Mouse (Mus musculus): ENCODE data around the gene Kif2a. TPM values are rescaled to one million over a fixed set of nuclear protein-coding genes. Genes with fewer than 3 reads are reported as not detected.

Gene Kif2a
- polyA plus RNA-seq, 1 experiment from 2014 or later: 29.7 TPM

- WGBS: 81% methylated on average over 4 of the region's 4 CpGs
- no peak for DNase-seq (ENCODE audit: low spot score)
- Histone ChIP-seq H3K27ac (ENCODE audit: low read depth, low read length) (no peak overlapping the region), H3K4me2 (replicated peaks; ENCODE audit: low read depth, low read length) (no peak overlapping the region), H3K4me3 (ENCODE audit: low read depth, low read length) (no peak overlapping the region), H3K9me3 (ENCODE audit: control insufficient read depth, low read length) (no peaks in the 10 kb centered on the region), H3K36me3 (ENCODE audit: control insufficient read depth, insufficient read depth, low read length) (no peaks in the 10 kb centered on the region), H3K4me1 (replicated peaks; ENCODE audit: control insufficient read depth, insufficient read depth, low read length) (no peaks in the 10 kb centered on the region), H3K9ac (ENCODE audit: low read depth, low read length) (no peak overlapping the region), H3K27me3 (ENCODE audit: control insufficient read depth, insufficient read depth, low read length) (no peaks in the 10 kb centered on the region)
- no peak for ATAC-seq (ENCODE audit: low FRiP score)
These were observed 32.6 kb upstream of the Kif2a start for GRCm38 (mm10) chr13:107054496-107054895.

DNA sequence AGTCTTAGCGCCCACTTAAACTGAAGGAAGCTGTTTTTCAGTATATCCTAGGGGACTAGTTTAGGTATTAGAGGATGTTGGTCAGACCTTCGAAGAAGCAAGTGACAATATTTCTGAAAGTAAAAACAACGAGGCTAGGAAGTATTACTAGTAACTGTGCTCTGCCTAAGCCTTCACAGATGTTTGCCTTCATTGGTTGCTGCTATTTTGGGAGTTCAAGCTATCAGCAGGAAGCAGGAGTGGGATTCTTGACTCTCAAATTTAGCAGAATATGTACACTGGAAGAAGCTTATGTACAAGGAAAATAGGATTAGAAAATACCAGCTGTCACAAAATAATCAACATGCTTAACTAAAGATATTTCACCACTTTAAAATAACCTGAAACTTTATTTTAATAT lies 29.4 kb upstream of the Kif2a start:
- H3K27me3 ChIP-seq (ENCODE audit: control insufficient read depth, insufficient read depth, low read length): no peaks in the 10 kb centered on the region
- ATAC-seq (ENCODE audit: low FRiP score): no peak
- no peak overlapping the region for H3K4me3 ChIP-seq (ENCODE audit: low read depth, low read length)
- H3K4me2 ChIP-seq (replicated peaks; ENCODE audit: low read depth, low read length): no peak overlapping the region
- no peak overlapping the region for H3K9ac ChIP-seq (ENCODE audit: low read depth, low read length)
- no peaks in the 10 kb centered on the region for H3K9me3 ChIP-seq (ENCODE audit: control insufficient read depth, low read length)
- DNase-seq (ENCODE audit: low spot score): no peak
- H3K4me1 ChIP-seq (replicated peaks; ENCODE audit: control insufficient read depth, insufficient read depth, low read length): no peaks in the 10 kb centered on the region
- WGBS: 87% methylated on average over 3 of the region's 3 CpGs
- no peaks in the 10 kb centered on the region for H3K36me3 ChIP-seq (ENCODE audit: control insufficient read depth, insufficient read depth, low read length)
- H3K27ac ChIP-seq (ENCODE audit: low read depth, low read length): no peak overlapping the region

GRCm38 (mm10) chr13:107044229-107044628 lies 22.3 kb upstream of the Kif2a start:
- no peak overlapping the region for H3K4me3 ChIP-seq (ENCODE audit: low read depth, low read length)
- no peak overlapping the region for H3K9ac ChIP-seq (ENCODE audit: low read depth, low read length)
- H3K4me2 ChIP-seq (replicated peaks; ENCODE audit: low read depth, low read length): no peak overlapping the region
- no peaks in the 10 kb centered on the region for H3K27me3 ChIP-seq (ENCODE audit: control insufficient read depth, insufficient read depth, low read length)
- no peak overlapping the region for H3K27ac ChIP-seq (ENCODE audit: low read depth, low read length)
- no peaks in the 10 kb centered on the region for H3K36me3 ChIP-seq (ENCODE audit: control insufficient read depth, insufficient read depth, low read length)
- no peak for DNase-seq (ENCODE audit: low spot score)
- no peaks in the 10 kb centered on the region for H3K9me3 ChIP-seq (ENCODE audit: control insufficient read depth, low read length)
- H3K4me1 ChIP-seq (replicated peaks; ENCODE audit: control insufficient read depth, insufficient read depth, low read length): no peaks in the 10 kb centered on the region
- no peak for ATAC-seq (ENCODE audit: low FRiP score)
- 52% methylated on average over 5 of the region's 5 CpGs for WGBS

DNA sequence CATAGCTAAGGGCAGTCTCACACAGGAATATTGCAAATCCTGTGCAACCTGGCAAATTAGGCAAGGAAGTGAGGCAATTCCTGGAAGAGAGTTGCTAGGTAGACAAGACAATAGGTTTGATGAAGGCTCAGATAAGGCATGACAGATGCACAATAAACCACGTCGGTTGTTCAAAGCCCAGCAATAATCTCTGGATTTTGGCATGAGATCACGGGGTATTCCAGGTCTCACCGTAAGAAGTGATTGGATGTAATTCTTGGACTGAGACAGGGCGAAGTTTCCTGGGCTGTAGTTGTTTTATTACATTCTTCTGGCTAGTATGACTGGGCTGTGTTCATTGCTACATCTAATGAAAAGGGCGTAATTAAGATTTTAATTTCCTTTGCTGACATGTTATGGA lies 20.6 kb upstream of the Kif2a start:
- Histone ChIP-seq H3K9ac (ENCODE audit: low read depth, low read length) (no peak overlapping the region), H3K27ac (ENCODE audit: low read depth, low read length) (no peak overlapping the region), H3K4me3 (ENCODE audit: low read depth, low read length) (no peak overlapping the region), H3K4me2 (replicated peaks; ENCODE audit: low read depth, low read length) (no peak overlapping the region), H3K9me3 (ENCODE audit: control insufficient read depth, low read length) (no peaks in the 10 kb centered on the region), H3K27me3 (ENCODE audit: control insufficient read depth, insufficient read depth, low read length) (no peaks in the 10 kb centered on the region), H3K4me1 (replicated peaks; ENCODE audit: control insufficient read depth, insufficient read depth, low read length) (no peaks in the 10 kb centered on the region), H3K36me3 (ENCODE audit: control insufficient read depth, insufficient read depth, low read length) (no peaks in the 10 kb centered on the region)
- 85% methylated on average over 6 of the region's 6 CpGs for WGBS
- no peak for ATAC-seq (ENCODE audit: low FRiP score)
- no peak for DNase-seq (ENCODE audit: low spot score)

- Histone ChIP-seq H3K4me1 (replicated peaks; ENCODE audit: control insufficient read depth, insufficient read depth, low read length) (no peaks in the 10 kb centered on the region), H3K27ac (ENCODE audit: low read depth, low read length) (no peak overlapping the region), H3K36me3 (ENCODE audit: control insufficient read depth, insufficient read depth, low read length) (no peaks in the 10 kb centered on the region), H3K4me3 (ENCODE audit: low read depth, low read length) (no peak overlapping the region), H3K9me3 (ENCODE audit: control insufficient read depth, low read length) (no peaks in the 10 kb centered on the region), H3K4me2 (replicated peaks; ENCODE audit: low read depth, low read length) (no peak overlapping the region), H3K27me3 (ENCODE audit: control insufficient read depth, insufficient read depth, low read length) (no peaks in the 10 kb centered on the region), H3K9ac (ENCODE audit: low read depth, low read length) (no peak overlapping the region)
- ATAC-seq (ENCODE audit: low FRiP score) (no peak), DNase-seq (ENCODE audit: low spot score) (no peak)
- WGBS: 91% methylated on average over 4 of the region's 4 CpGs
These were observed 17.6 kb upstream of the Kif2a start for GRCm38 (mm10) chr13:107039493-107039892.

DNA sequence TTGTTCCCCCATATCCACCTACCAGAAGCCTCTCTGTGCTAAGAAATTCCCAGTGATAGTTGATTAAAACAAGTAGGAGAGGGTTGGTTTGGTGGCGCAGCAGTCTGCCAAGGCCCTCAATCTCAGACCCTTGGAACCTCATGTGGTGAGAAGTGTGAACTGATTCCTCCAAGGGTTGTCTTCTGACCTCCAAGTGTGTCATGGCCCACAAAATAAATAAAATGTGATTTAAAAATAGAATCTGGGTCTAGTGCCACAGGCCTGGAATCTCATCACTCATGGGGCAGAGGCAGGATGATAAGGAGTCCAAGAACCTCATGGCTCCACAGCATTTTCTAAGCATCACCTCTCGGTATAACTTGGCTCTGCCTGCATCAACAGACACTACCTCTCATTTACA lies 16.4 kb upstream of the Kif2a start:
- Histone ChIP-seq H3K27me3 (ENCODE audit: control insufficient read depth, insufficient read depth, low read length) (no peaks in the 10 kb centered on the region), H3K9me3 (ENCODE audit: control insufficient read depth, low read length) (no peaks in the 10 kb centered on the region), H3K36me3 (ENCODE audit: control insufficient read depth, insufficient read depth, low read length) (no peaks in the 10 kb centered on the region), H3K4me2 (replicated peaks; ENCODE audit: low read depth, low read length) (no peak overlapping the region), H3K4me3 (ENCODE audit: low read depth, low read length) (no peak overlapping the region), H3K4me1 (replicated peaks; ENCODE audit: control insufficient read depth, insufficient read depth, low read length) (no peaks in the 10 kb centered on the region), H3K27ac (ENCODE audit: low read depth, low read length) (no peak overlapping the region), H3K9ac (ENCODE audit: low read depth, low read length) (no peak overlapping the region)
- ATAC-seq (ENCODE audit: low FRiP score): no peak
- DNase-seq (ENCODE audit: low spot score): no peak
- WGBS: 92% methylated on average over 2 of the region's 2 CpGs

GRCm38 (mm10) chr13:107035511-107036113 lies 13.7 kb upstream of the Kif2a start:
- no peak for DNase-seq (ENCODE audit: low spot score)
- ATAC-seq (ENCODE audit: low FRiP score): no peak
- no peak overlapping the region for H3K4me3 ChIP-seq (ENCODE audit: low read depth, low read length)
- 89% methylated on average over 3 of the region's 3 CpGs for WGBS
- H3K27me3 ChIP-seq (ENCODE audit: control insufficient read depth, insufficient read depth, low read length): no peaks in the 10 kb centered on the region
- no peaks in the 10 kb centered on the region for H3K4me1 ChIP-seq (replicated peaks; ENCODE audit: control insufficient read depth, insufficient read depth, low read length)
- no peak overlapping the region for H3K4me2 ChIP-seq (replicated peaks; ENCODE audit: low read depth, low read length)
- H3K9me3 ChIP-seq (ENCODE audit: control insufficient read depth, low read length): no peaks in the 10 kb centered on the region
- H3K36me3 ChIP-seq (ENCODE audit: control insufficient read depth, insufficient read depth, low read length): no peaks in the 10 kb centered on the region
- no peak overlapping the region for H3K9ac ChIP-seq (ENCODE audit: low read depth, low read length)
- H3K27ac ChIP-seq (ENCODE audit: low read depth, low read length): no peak overlapping the region

DNA sequence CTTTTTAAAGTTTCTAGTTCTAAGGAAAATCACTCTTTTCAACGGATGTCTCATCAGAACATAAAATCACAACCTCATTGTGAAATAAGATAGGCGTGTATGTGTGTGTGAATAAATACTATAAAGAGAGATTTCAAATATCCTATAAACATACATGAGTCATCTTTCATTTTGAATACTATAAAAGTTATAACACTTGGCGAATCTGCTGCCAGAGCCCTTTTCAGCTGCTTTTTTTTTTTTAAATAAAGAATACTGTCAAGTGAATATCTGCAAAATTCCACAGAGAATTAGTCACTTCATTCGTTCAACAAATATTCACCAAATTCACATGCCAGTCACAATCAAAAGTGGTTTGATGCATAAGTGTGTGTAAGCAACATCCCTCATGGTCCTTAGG lies 13.2 kb upstream of the Kif2a start:
- no peak overlapping the region for H3K9ac ChIP-seq (ENCODE audit: low read depth, low read length)
- no peak overlapping the region for H3K27ac ChIP-seq (ENCODE audit: low read depth, low read length)
- H3K4me3 ChIP-seq (ENCODE audit: low read depth, low read length): no peak overlapping the region
- no peak overlapping the region for H3K4me2 ChIP-seq (replicated peaks; ENCODE audit: low read depth, low read length)
- no peaks in the 10 kb centered on the region for H3K36me3 ChIP-seq (ENCODE audit: control insufficient read depth, insufficient read depth, low read length)
- 89% methylated on average over 4 of the region's 4 CpGs for WGBS
- DNase-seq (ENCODE audit: low spot score) (no peak), ATAC-seq (ENCODE audit: low FRiP score) (no peak)
- no peaks in the 10 kb centered on the region for H3K27me3 ChIP-seq (ENCODE audit: control insufficient read depth, insufficient read depth, low read length)
- no peaks in the 10 kb centered on the region for H3K4me1 ChIP-seq (replicated peaks; ENCODE audit: control insufficient read depth, insufficient read depth, low read length)
- no peaks in the 10 kb centered on the region for H3K9me3 ChIP-seq (ENCODE audit: control insufficient read depth, low read length)

DNA sequence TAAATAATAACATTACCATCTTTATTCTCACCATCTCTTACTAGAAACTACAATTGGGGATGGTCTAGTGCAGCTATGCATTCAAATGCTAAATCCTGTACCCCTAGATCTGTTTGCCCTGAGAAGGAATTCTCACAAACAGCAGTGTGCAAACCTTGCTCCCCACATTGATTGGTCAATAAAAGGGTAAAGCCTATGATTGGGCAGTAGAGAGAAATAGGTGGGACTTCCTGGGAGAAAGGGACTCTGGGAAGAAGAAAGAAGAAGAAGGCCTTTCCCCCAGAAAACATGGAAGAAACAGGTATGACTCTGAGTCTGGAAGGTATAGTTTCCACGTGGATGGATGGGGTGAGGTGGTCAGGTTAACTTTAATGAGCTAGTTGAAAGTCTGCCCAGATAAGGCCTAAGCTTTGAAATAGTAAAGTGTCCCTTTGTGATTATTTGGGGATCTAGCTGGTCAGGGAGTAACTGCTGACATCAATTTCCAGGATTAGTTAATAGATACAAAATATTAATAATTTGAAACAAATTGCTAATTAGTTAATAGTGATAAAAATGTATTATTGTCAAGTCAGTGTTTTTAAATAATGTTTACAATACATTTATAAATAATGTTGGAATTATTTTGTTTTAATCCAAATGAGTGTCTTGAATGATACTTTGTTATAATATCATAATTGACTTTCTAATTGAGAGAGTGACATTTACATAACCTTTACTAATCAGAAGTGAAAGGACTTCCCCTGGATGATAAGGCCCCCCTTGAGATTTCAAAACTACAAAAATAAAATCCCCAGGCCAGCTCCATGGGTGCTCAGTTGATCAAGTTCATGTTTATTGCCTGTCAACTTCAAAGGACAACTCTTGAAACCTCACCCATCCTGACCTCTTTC lies 12.3 kb upstream of the Kif2a start:
- Histone ChIP-seq H3K9me3 (ENCODE audit: control insufficient read depth, low read length) (no peaks in the 10 kb centered on the region), H3K9ac (ENCODE audit: low read depth, low read length) (no peak overlapping the region), H3K27me3 (ENCODE audit: control insufficient read depth, insufficient read depth, low read length) (no peaks in the 10 kb centered on the region), H3K4me2 (replicated peaks; ENCODE audit: low read depth, low read length) (no peak overlapping the region), H3K27ac (ENCODE audit: low read depth, low read length) (no peak overlapping the region), H3K36me3 (ENCODE audit: control insufficient read depth, insufficient read depth, low read length) (no peaks in the 10 kb centered on the region), H3K4me3 (ENCODE audit: low read depth, low read length) (no peak overlapping the region), H3K4me1 (replicated peaks; ENCODE audit: control insufficient read depth, insufficient read depth, low read length) (no peaks in the 10 kb centered on the region)
- no peak for DNase-seq (ENCODE audit: low spot score)
- no peak for ATAC-seq (ENCODE audit: low FRiP score)
- 42% methylated on average over 1 of the region's 1 CpGs for WGBS

Measured in hindbrain, embryonic 11.5 days (tissue).